Mouse (Mus musculus) layer of hippocampus, postnatal 25 days (tissue): ENCODE data around the gene Rab11b. TPM values are rescaled to one million over a fixed set of nuclear protein-coding genes. Genes with fewer than 3 reads are reported as not detected.
A peak's percentile ranks its signal among the peaks of the same experiment; 100 is the strongest.
"Not testable (repeated sequence)": the region's sequence is repeated elsewhere in the genome, so short reads cannot be mapped to it uniquely, and the experiment has no call there.

Experiments used
- DNase-seq, 2 experiments: peaks; one replicate each; pipeline ENCODE4 v3.0.0; 2022; ENCODE audit warnings: mixed read lengths in 2 of 2, low spot score in 1 of 2; ENCODE audit errors: extremely low spot score in 1 of 2
- total RNA-seq, 2 experiments: library from RNA; stranded (reverse); gene quantifications; 2 replicates each; pipeline ENCODE4 v1.2.3; 2021

Rab11b gene
- total RNA-seq, 2 experiments from 2014 or later = 304 to 328 TPM

- DNase-seq = no peak
Observed at GRCm38 (mm10) chr17:33773871-33774572, 13.7 kb upstream of the Rab11b start.

- no peak for DNase-seq
Observed at GRCm38 (mm10) chr17:33773426-33773825, 13.1 kb upstream of the Rab11b start.

DNA sequence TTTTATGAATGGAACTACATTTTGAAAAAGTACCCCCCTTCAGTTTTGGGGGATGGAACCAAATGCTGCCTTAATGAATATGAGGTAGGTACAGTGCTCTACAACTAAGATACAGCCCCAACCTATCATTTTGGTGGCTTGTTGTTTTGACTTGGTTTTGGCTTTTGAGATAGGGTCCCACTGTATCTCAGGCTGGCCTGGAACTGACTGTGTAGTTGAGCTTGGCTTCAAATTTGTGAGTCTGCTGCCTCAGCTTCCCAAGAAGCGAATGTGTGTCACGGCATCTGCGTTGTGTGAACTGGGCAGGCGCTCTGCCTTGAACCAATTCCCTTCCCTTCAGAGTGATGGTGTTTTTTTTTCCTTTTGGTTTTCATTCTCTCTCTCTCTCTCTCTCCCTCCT lies 11.3 kb upstream of the Rab11b start:
- no peak for DNase-seq

GRCm38 (mm10) chr17:33766389-33766788 lies 6.1 kb upstream of the Rab11b start:
- no peak for DNase-seq

GRCm38 (mm10) chr17:33759767-33760254 lies 519 bp downstream of the Rab11b start:
- DNase-seq = peak; percentile 72 to 77

- no peak for DNase-seq
Observed at GRCm38 (mm10) chr17:33757231-33757630, 3.1 kb downstream of the Rab11b start.

DNA sequence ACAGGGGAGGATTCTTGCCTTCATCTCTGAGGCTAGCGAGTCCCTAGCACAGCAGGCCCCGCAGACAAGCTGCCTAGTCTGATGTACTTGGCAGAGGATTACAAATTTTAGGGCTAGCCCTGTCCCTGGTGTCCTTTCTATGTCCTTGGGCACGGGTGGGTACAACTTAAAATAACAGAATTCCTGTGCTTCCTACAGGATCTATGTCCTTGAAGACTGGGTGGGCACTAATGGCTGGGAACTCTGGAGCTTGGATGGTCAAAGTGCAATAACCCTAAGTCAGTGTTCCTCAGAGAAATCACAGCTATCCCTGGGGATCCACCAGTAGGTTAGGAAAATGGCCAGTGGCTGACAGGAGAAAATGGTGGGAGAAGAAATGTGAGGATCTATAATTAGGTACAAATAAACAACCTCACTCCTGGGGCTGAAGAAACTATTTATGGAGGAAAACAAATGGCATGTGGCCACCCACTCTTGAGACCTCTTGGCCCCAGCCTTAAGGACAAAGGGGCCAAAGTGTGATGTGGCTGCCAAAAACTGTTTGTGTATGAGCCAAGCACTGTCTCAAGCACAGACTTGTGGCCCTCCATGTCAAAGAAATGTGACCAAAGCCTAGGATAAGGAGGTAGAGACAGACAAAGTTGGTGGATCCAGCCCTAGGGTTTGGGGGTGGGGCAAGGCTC lies 4.1 kb downstream of the Rab11b start:
- no peak for DNase-seq

- no peak for DNase-seq
Observed at GRCm38 (mm10) chr17:33755418-33756107, 4.8 kb downstream of the Rab11b start.

GRCm38 (mm10) chr17:33754656-33755055 lies 5.7 kb downstream of the Rab11b start:
- DNase-seq = no peak

DNA sequence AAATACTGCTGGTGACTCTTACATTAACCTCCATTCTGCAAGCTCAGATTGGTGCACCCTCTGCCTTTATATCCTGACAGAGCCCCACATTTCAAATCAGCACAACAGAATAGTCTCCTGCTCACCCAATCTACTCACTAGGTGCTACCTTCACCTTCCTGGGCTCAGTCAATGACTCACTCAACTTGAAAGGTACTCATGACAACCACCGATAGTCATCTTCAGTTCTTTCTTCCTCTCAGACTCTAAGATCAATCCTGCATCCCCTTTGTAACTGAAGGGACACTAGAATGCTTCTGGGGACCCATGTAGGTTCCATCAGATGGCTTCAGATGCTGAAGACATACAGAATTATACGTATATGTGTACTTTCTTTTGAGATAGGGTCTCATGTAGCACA lies 8.0 kb downstream of the Rab11b start:
- DNase-seq = no peak

DNA sequence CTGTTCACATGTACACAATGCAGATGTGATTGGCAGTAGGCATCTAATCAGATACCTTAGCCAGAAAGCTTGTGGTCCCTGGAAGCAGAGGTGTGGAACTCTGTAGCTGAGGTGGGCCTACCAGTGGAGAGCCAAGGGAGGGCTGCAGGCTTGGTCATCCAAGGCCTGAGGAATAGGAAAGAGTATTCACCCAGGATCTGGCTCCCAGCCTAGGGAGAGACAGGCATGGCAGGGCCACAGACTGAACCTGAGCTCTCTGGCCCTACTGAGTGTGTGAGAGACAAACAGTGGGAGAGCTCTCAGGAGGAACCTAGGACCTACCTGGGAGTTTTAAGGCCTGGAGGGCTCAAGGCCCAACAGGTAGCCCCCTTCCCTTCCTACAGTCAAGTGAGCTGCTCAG lies 9.1 kb downstream of the Rab11b start:
- DNase-seq = no peak

GRCm38 (mm10) chr17:33749451-33749850 lies 10.9 kb downstream of the Rab11b start:
- DNase-seq = no peak

DNA sequence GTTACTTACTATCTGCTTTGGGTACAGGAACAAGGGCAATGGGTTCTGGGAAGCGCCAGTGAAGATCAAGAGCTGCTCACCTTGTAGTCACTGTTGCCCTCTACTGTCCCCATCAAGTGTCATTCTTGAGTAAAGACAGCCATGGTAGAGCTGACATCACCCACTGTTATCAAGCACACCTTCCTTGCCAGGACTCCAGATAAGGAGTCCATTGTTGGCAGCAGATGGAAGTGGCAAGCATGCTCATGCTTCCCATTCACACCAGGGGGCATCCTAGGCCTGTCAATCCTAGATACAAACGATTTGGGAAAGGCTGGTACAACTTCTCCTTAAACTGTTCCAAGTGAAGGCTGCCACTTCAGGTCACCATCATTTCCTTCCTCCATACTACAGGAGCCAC lies 14.3 kb downstream of the Rab11b start:
- no peak for DNase-seq

GRCm38 (mm10) chr17:33744686-33745384 lies 15.5 kb downstream of the Rab11b start:
- no peak for DNase-seq

- DNase-seq = no peak
Observed at GRCm38 (mm10) chr17:33742420-33742819, 17.9 kb downstream of the Rab11b start.

DNA sequence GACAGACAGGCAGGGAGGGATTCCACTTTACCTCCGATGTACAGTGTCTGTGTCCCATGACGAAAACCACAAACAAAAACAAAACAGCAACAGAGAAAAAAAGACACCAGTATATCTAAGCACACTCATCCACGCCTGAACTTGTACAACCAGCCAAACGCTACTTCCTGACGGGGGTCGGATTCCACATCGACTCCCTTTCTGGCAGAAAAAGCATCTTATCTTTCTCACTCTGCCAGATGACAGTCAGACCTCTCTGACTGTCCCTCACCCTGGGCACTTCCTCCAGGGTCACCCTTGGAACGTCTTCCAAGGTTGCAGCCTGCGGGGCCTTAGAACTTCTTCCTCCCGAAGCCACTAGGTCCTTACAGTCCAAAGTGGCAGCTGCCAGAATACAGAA lies 26.8 kb downstream of the Rab11b start:
- DNase-seq = not testable (repeated sequence)

DNA sequence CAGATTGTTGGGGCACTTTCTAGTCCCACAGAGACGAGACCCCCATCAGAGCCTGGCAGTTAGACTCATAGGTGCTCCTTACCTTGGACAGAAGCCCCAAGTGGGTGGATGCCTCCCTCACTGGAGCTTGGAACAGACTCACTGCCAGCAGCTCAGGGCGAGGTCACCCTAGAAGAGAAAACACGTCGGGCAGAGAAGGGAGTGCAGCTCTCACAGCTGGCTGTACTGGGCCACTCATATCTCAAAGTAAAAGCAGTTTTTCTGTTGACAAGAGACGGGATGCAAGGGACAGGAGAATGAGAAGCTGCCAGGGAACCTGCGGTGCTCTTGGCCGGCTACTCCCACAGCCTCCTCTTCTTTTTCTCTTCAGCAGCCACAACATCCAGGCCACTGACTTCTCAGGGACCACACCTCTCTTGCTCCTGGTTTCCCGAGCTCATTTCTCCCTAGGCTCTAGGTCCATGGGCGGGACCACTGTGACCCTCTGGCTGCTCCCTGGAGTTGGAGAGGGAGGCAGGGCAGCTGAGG lies 27.7 kb downstream of the Rab11b start:
- DNase-seq = not testable (repeated sequence)

- DNase-seq = no peak
Observed at GRCm38 (mm10) chr17:33729215-33729614, 31.1 kb downstream of the Rab11b start.

DNA sequence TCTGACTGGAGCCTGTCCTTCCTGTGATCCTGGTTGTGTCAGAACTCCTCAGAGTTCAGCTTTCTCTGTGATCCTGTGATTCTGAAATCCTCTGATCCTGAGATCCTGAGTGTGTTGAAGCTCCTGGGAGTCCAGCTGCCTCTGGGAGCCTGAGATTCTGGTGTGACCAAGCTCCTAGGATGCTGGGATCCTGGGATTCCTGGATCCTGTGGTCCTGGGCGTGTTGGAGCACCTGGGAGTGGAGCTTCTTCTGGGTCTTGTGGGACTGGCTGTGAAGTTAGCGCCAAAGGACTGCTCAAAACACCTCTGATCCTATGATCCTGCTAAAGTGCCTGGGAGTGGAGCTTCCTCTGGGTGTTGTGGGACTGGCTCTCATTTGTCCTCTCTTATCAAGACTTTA lies 31.9 kb downstream of the Rab11b start:
- DNase-seq = no peak

- no peak for DNase-seq
Observed at GRCm38 (mm10) chr17:33719736-33720378, 40.5 kb downstream of the Rab11b start.
